Mouse (Mus musculus) liver, postnatal 0 days (tissue): ENCODE results near the gene Prep.

Experiments used
- CTCF ChIP-seq: sonication (generic); IDR thresholded peaks from 2 replicates; pipeline ENCODE4 v1.5.1; 2016; ENCODE audit warnings: antibody characterized with exemption, low read depth
- EP300 ChIP-seq: IDR thresholded peaks from 2 replicates; pipeline ENCODE4 v1.6.1; 2016; ENCODE audit warnings: antibody characterized with exemption, low read depth, mild to moderate bottlenecking

DNA sequence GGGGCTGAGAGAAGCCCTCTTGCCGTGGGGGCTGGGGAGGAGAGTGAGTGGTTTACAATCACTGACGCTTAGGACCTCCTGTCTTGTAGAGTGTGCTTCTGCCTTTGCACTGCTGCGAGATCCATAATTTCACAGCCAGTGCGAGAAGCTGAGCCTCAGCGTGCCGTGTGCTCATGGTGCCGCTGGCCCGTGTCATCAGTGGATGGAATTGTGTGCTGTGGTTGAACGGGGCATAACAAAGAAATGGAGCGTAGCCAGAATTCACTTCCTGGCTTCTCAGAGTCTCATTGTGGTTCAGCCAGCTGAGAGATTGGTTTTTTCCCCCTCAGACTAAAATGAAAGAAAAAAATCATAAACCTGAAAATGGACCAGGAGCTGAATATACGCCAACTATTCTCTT is 62.1 kb downstream of the Prep start:
- TF ChIP-seq EP300 (no peak), CTCF (no peak)
